Mouse (Mus musculus) adrenal gland, adult 18-20 months (tissue): Measurements from ENCODE around the gene Pcdh15. TPM values are rescaled to one million over a fixed set of nuclear protein-coding genes. Genes with fewer than 3 reads are reported as not detected.

Source experiments
- DNase-seq, 2 experiments: peaks; one replicate each; pipeline ENCODE4 v3.0.0; 2021 to 2022; ENCODE audit warnings: low spot score in 2 of 2
- total RNA-seq, 2 experiments: library from RNA; stranded (reverse); gene quantifications; 1 replicate in 1 of 2; 2 replicates in 1 of 2; pipeline ENCODE4 v1.2.3; 2021

Gene Pcdh15
- total RNA-seq, 2 experiments from 2014 or later: 4.9 to 5.3 TPM

DNA sequence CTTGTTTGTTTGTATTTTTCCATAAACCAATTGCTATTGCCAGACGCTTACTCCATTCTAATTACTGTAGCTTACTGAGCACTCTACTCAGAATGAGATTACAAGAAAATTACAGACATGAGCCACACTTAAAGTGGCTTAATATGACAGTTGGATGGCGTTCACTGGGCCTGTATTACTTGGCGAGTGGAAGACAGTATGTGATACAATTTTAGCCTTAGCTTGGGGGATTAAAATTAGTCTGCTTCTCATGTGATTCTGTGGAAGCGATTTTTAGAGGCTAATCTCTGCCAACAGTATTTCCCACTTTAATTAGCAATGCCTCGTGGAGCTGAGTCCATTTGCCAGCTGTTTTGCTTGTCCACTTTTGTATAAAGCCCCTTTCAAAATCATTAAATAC is 837.0 kb downstream of the Pcdh15 start:
- no peak for DNase-seq

DNA sequence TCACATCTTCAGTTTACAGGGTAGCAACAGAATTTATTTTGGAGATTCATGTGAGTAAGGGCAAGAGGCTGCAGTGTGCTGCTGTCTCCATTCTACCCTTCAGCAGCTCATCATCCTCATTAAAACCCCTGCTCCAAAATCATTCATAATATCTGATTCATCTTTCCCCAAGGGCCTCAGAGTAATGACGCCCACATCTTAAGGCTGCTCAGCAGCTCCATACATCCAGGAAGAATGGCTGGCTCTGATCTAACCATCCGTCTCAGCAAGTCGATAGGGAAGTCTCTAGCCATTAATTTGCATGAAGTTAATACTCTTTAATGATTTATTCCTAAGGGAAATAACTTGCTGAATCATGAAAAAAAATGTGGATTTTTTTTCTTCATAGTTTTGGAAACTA is 839.8 kb downstream of the Pcdh15 start:
- no peak for DNase-seq

DNA sequence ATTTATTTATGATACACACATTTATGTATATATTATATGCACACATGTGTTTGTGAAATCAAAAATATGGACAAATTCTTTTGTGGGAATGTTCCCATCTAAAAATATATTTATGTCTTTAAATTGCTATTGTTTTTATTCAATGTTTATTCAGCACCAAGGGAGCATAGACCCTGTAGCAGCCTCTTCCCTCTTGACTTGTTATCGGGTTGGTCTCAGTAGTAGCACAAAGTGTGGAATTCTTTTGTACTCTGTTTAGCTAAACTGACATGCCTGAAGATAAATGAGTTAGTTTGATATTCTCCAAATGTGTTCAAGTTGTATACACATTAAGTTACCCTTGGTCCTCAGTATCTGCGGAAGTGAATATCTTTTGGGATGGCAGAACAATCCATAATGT is 848.7 kb downstream of the Pcdh15 start:
- no peak for DNase-seq

DNA sequence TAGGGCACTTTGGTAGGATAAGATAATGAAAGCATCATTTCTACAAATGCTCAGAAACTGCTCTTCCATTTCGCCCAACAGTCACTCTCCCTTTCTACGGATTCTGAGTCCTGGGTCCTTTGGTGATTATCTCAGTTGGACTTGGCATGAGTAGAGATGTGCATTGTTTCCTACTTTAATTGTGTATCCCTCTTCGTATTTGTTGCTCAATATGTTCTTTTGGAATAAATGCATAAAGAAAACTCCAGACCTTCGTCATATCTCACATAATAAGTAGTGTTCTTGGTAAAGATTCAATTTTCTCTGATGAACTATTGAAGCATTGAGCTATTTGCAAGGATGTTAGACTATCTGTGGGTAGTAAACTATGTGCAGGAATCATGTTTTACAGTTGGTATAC is 854.2 kb downstream of the Pcdh15 start:
- no peak for DNase-seq

DNA sequence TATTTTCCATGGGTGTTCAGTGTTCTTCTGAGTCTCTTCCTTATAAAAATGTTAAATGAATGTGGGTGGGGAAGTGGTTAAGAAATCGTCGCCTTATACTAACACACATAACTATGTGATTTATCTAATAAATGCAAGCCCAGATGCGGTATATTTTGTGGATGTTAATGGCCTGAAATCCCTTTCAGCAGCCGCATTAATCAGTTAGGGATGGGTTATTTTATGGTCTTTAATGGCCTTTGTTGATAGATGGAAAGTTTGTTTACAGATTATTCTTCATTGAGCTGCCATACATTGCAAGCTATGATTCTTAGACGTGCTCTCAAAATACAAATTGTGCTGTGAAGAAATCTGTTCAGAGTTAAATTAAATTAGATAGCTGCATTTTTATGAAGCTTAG is 884.9 kb downstream of the Pcdh15 start:
- no peak for DNase-seq

DNA sequence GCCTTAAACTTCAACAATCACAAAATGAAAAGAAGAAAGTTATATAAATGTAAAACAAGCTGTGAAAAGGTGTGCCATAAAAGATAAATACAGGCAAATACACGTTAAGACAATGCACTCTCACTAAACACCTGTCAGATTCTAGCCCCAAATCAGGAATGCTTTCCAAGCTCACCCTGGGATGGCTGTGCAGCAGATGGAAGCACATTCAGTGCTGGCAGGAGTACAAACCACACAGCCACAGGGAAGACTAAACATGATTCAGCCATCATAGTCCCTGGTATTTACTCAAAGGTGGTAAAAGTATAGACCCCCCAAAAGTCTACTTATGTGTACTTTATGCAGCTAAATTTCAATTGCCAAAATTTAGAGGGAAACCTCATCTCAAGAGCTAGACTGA is 909.7 kb downstream of the Pcdh15 start:
- DNase-seq: no peak

DNA sequence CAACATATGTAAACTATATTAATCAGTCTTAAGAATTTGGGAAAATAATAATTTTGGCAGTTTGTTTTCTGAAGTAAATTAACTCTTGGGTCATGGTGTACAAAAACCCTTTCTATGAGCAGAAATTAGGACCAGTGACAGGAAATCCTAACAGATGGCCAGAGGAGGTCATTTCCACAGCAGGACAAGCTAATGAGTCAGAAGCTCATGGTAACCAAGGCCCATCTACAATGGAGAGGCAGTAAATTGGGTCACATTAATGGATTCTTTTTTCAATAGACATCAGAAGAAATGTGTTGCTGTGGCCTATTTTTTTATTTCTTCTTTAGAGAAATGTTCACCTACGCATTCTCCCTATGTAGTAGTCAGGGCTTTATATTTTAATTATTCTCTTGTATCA is 923.9 kb downstream of the Pcdh15 start:
- DNase-seq: no peak

DNA sequence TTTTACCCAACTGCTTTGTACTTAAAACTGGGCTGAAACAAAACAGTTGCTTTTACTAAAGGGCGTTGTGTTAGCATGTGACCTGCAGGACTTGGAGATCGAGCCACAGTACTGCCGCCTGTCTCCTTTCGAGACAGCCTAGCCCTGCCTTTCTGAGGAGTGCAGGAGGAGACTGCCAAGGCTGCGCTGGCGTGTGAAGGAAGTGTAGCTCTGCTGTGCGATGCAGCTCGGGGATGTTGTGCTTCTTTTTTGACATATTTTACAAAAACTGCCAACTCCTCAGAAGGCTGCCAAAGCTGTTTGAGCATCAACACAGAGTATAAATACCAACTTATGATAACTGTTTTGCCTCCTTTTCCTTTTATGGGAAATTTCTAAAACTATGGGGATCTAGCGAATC is 953.9 kb downstream of the Pcdh15 start:
- no peak for DNase-seq

DNA sequence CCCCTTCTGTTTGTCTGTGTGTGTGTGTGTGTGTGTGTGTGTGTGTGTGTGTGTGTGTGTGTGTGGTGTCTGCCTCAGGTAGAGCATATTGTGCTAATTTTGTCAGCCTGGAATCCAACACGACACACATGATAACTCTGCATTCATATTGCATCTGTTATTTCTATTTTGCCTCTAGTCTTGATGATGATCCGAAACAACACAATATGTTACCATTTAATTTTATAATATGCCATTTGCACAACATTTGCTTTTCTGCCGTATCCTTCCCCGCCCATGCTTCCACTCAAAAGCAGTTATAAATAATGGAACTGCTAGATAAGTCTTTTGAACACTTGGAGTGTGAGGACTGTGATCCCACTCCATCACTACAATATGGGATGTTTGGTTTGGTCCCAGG is 987.5 kb downstream of the Pcdh15 start:
- DNase-seq: no peak

DNA sequence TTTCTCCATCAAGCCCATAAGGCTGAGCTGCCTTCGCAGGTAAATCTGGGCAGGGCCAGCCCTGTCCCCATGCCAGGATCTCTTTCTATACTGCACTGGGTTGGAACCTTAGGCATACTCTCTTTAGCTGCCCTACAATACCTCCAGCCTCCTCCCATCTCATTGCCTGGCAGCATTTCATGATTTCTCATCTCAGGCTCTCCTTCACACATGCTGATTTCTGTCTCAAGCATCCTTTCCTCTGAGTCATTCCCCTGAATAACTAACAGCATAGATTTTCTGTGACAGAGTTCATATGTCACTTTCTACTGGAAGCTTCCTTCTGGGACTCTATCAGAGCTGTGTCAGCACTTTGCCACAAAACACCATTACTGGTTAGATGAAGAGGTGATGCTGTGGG is 999.2 kb downstream of the Pcdh15 start:
- DNase-seq: no peak

DNA sequence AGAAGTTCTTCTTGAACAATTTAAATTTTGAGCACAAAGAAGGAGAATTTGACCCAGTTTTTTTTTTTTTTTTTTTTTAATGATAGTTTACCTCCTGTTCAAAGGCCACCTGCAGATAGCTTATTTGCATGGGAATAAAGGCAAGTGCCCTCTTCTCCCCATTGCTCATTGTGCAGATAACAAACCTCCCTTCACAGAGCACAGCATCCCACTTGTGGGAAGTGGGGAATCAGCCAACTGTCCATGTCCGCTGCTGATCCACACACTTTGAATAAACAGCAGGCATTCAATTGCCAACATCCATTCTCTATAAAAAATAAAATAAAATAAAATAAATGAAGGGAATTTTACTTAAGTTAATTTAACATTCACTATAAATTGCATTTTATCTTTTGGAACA is 1015.0 kb downstream of the Pcdh15 start:
- DNase-seq: no peak

DNA sequence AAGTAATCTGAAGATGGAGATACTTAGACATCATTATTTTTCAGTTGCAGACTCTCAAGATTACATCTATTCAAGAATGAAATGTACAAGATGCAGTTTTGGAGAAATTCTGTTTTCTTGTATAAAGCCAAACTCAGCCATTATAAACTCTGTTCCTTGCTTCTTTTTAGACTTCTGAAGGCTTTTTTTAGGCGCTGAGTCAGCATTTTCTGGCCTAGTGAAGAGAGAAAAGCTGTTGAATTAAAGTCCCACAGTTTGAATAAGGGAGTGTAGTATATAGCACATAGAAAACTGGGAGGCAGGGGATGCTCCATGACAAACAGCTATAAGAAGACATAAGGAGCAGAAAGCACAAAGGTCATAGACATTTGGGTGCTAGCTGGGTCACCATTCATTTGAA is 1017.7 kb downstream of the Pcdh15 start:
- no peak for DNase-seq

DNA sequence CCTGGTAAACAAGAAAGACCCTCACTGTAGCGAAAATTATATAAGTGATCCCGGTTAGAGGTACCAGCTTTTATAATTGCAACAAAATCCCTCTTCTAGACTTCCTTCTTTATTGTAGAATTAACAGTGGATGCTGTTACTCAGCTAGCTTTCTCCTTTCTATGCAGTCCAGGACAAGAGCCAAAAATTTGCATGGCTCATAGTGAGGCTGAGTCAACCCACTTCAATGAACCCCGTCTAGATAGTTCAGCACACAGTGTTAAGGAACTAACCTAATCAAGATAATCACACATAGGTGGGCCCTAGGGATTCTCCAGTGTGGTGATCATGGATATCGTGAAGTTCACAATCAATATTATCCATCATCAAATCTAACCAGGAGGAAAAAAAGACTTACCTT is 1024.3 kb downstream of the Pcdh15 start:
- DNase-seq: no peak

DNA sequence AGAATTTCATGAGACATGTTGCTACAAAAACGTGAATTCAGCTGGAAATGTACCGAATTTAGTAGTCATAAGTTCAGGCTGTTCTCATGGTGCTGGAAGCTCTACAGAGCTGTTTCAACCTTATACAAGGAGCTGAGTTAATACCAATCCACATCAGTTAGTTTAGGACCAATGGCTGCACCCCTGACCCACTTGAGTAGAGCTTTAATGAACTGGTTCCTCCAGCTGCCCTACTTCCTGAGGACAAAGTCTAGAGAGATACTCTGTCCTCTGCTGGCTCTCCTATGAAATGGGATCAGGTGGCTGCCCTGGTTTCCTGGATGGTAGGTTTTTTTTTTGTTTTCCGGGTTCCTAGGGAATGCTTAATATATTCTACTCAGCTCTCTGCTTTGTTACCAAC is 1030.0 kb downstream of the Pcdh15 start:
- DNase-seq: no peak

DNA sequence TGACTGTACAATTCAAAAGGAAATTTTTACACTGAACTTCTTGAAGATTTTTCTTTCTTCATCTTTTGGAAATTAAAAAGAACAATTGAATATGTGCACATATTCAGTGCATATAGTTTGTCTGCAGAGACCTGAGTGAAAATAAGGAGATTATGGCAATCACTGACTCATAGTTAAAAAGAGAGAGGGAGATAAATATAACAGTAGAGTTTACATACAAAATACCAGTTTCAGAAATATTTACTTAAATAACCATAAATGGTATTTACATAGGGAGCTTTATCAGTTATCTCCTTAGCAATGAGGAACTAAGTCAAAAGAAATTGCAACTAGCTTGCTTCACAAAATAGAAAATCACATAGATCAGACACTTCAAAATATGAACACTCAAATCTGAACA is 1030.5 kb downstream of the Pcdh15 start:
- no peak for DNase-seq

DNA sequence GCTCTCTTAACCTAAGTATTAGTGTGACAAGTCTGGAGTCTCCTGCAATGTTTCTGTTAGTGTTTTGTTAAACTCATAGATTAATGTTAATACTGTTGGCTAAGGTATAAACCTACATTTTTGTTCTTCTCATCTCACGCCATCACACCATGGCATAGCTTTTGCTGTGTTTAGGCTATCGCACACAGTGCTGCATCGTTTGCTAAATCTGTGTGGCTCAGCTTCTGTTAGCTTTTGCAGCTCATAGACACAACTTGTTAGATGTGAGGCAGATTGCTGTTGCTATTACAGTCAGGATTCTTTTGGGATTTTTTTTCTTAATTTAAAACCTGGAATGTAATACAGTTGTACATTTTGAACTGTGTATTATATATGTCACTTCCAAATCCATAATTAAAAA is 1031.7 kb downstream of the Pcdh15 start:
- DNase-seq: no peak

DNA sequence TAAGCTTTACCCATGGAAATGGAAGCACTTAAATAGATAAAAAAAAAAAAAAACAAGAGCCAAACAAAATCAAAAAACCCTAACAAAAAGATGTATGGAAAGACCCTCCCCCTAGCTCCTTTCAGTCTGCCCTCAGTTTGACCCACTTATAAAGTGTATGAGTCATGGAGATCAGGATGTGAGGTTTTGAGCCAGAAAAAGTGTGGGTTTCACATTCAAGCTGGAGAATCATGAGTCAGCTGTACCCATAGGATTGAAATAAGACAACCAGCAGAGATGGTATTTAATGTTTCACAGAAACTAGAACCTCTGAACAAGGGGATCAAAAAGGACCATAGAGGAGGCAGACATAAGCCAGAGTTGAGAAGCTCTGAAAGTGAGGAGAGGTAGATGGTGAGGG is 1048.8 kb downstream of the Pcdh15 start:
- no peak for DNase-seq

DNA sequence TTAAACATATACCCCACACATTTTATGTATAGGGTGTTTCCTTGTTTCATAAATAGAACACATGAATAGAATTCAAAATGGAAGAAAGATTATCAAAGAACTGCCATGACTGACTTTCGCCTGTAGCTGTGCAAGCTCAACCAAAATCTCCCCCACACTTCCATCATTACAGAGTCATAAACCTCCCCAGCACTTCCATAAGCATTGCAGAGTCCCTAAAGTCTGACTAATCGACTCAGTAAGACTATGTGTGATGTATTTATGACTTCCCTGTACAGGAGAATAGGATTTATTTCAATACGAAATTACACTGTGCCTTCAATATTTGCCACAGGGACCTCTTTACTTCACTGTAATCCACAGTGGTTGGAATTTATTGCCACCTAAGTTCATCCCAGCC is 1082.8 kb downstream of the Pcdh15 start:
- no peak for DNase-seq

DNA sequence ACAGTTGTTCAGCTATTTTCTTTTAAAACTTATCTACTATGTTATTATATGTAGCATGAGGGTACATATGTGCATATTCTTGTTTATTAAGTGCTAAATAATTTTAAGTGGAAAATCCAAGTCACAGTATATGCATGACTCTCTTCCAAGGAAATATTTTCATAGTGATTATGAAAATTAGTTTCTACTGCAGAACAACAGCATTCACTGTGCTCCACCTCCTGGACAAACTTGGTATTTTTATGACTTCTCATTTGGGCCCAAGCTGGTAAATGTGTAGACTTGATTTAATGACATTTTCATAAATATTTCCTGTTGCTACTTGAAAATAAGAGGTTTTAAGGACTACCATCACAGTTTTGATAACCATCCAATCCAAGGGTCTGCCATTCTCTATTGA is 1104.5 kb downstream of the Pcdh15 start:
- DNase-seq: no peak

DNA sequence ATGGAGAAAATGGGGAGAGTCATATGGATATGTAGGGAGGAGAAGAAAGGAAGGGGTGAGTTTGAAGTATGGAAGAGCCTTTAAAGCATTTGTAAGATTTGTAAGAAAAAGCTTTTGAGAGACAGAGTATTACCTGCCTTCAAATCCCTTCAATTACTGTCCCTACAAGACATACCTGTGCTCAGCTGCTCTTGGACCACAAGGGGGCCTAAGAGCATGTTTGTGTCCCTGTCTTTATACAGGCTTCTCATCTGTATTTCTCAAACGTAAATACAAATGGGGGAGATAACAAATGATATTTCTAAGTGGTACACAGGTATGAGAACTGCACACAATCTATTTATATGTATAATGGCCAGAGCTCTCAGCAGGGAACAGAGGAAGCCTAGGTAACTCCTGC is 1118.1 kb downstream of the Pcdh15 start:
- no peak for DNase-seq

DNA sequence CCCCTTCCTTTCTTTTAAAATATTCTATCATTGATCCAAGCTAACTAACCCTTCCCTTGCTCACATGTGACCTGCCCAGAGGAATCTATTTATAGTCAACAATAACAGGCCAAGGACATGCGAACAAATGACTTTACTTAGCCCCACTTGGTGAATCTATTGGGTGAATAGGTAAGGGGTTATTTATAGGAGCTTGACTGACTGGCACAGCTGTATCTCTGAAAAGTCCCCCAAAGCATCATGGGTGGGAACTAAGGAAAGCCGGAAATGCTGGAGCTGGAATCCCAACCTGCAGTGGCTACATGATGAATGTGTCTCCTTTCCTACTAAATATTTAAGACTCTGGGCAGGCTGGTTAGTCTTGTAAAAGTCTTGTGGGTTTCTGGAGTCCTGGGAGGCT is 1121.3 kb downstream of the Pcdh15 start:
- no peak for DNase-seq

DNA sequence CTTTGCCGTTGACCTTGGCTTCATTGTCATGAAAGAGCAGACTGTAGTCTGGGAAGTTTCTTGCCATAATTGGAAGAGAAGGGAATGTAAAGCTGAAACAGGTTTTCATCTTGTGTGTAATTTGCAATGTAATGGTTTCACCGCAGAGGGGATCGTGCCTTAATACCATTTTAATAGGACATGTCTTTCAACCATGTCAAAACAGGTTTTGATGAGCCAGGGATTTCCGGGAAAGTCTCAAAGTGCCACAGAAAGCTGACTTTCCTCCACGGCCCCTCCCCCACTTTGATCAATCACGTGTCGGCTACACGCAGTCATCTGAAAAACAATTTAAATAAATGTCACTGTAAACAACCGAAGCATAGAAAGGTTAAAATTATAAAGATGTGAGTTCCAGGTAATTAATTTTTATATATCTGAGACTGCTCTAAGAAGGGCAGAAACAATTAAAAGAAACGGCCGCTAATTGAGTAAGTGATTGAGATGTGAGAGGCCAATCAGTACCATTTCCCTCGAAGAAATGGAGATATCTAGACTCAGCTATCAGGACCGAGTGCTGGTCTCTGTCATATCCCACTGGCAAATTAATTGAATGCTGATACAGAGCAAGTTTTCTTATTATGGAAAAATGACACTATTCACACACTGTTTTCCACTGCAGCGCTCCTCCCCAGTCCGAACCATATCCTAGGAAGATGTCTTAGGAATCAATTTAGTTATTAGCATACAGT is 1158.7 kb downstream of the Pcdh15 start:
- no peak for DNase-seq

DNA sequence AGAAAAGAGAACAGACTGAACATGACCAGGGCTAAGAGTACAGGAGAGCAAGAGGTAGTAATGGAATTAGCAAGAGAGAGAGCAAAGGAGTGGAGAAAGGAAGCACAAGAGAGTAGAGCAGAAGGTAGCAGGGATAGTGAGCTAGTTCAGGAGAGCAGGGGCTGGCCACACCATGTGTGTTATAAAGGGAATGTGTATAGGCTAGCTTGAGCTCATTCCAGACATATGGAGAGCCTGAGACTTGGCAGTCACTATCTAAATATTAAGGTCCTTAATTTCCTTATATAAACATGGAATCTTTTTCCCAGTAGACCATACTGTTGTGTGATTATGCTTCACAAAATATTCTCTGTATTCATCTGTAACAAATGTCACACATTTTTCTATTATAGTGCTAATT is 1159.5 kb downstream of the Pcdh15 start:
- no peak for DNase-seq
